In the genomic region with DNA sequence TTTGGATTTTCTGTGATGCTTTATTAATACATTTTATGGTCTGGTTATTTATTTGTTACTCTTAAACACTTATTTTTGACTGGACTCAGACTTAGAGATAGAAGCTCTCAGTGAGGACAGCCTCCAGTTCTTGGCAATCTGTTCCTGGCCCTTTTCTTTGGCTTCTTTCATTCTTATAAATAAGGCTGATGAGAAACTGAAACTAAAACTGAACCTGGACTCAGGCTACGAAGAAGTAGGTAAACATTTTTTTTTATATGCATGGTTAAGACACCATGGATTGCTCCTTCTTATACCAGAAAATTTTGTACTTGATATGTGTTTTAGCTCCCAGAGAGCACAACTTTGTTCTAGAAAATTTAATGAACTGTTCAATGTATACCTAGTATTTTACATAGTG, we compare ENCODE assay signal across 19 mouse cellular contexts.
DNase-seq lines count a peak whose midpoint lies in the region; ATAC-seq and TF ChIP-seq lines count a peak whose summit lies in the region.
"Had no signal": no experiment of that assay in that cellular context is flagged by ENCODE, and none has a peak within 500 bp of the region (broad histone marks: within the 10 kb centered on the region; RNA-seq: fewer than 3 reads in every experiment).

No protein-coding gene starts in this region.

- no peak overlapping the region for H3K9ac ChIP-seq in heart, postnatal 0 days (replicated peaks; ENCODE audit: low read depth, low read length)
- H3K9ac ChIP-seq in heart, adult 2 months (ENCODE audit: low read depth, low read length): no peak overlapping the region
- peak overlapping the region; percentile 33; the same call in 1 of the 2 replicates for H3K9ac ChIP-seq in CH12.LX (ENCODE audit: insufficient read depth, low read depth)
- no peak overlapping the region for H3K9ac ChIP-seq in intestine, embryonic 14.5 days (ENCODE audit: low read length)
- H3K9ac ChIP-seq: embryonic facial prominence, embryonic 15.5 days; forebrain, embryonic 12.5 days; heart, embryonic 15.5 days; hindbrain, embryonic 13.5 days had no signal

- H3K27me3 ChIP-seq in heart, postnatal 0 days (ENCODE audit: control insufficient read depth, insufficient read depth, low read length): no peaks in the 10 kb centered on the region
- H3K27me3 ChIP-seq in heart, adult 2 months (ENCODE audit: control insufficient read depth, insufficient read depth, low read length): no peaks in the 10 kb centered on the region; the same call in 1 of the 2 replicates
- H3K27me3 ChIP-seq in CH12.LX (replicated peaks): no peaks in the 10 kb centered on the region
- H3K27me3 ChIP-seq in intestine, embryonic 14.5 days (replicated peaks; ENCODE audit: control insufficient read depth, insufficient read depth, low read length): no peaks in the 10 kb centered on the region
- H3K27me3 ChIP-seq: embryonic facial prominence, embryonic 15.5 days; forebrain, embryonic 12.5 days; heart, embryonic 15.5 days; hindbrain, embryonic 13.5 days had no signal

- TF ChIP-seq POLR2A in heart, adult 2 months (IDR thresholded peaks at IDR 0.05; ENCODE audit: insufficient read depth, low read depth, low read length): no peak
- TF ChIP-seq POLR2A in CH12.LX (IDR thresholded peaks at IDR 0.05; ENCODE audit: low read depth, low read length): no peak

- no peaks in the 10 kb centered on the region for H3K9me3 ChIP-seq in heart, postnatal 0 days (replicated peaks; ENCODE audit: control insufficient read depth, low read length)
- no peaks in the 10 kb centered on the region for H3K9me3 ChIP-seq in CH12.LX (replicated peaks; ENCODE audit: low read length)
- no peaks in the 10 kb centered on the region for H3K9me3 ChIP-seq in intestine, embryonic 14.5 days (ENCODE audit: control insufficient read depth, low read length)
- H3K9me3 ChIP-seq: embryonic facial prominence, embryonic 15.5 days; forebrain, embryonic 12.5 days; heart, embryonic 15.5 days; hindbrain, embryonic 13.5 days had no signal

- peak; percentile 7 for DNase-seq in heart, postnatal 0 days (ENCODE audit: low spot score)
- no peak for DNase-seq in heart, adult 2 months
- peak; percentile 38 for DNase-seq in 3134 (ENCODE audit: extremely low read depth, insufficient read length, low spot score)
- DNase-seq in CH12.LX (ENCODE audit: extremely low read depth): peak; percentile 8
- DNase-seq in intestine, embryonic 14.5 days (ENCODE audit: low spot score): no peak
- no peak for DNase-seq in retina, embryonic 14.5 days (ENCODE audit: low spot score)
- no peak for DNase-seq in left cerebral cortex, postnatal 36 days (ENCODE audit: low spot score in 2 of 2)
- DNase-seq in adrenal gland, postnatal 14 days: no peak
- DNase-seq: cerebellum, adult 11-12 months; kidney, adult 9 months; layer of hippocampus, adult 9-11 months; lung, postnatal 14 days; right cerebral cortex, postnatal 4 days; thymus, adult 2 months had no signal

- in situ Hi-C loops in CH12.LX (cut with MboI; ENCODE audit: low pct_ligation_motif_present, low pct_unique_long_range_greater_than_20kb, low sequenced_read_pairs): no loop called here

- TF ChIP-seq RAD21 in CH12.LX (IDR thresholded peaks at IDR 0.05; ENCODE audit: low read depth, low read length): no peak

- no peaks in the 10 kb centered on the region for H3K4me1 ChIP-seq in heart, postnatal 0 days (ENCODE audit: control insufficient read depth, insufficient read depth)
- no peaks in the 10 kb centered on the region for H3K4me1 ChIP-seq in heart, adult 2 months (ENCODE audit: control insufficient read depth, insufficient read depth, low read length)
- no peaks in the 10 kb centered on the region for H3K4me1 ChIP-seq in CH12.LX (ENCODE audit: control insufficient read depth in 1 of 2, insufficient read depth in 2 of 2)
- H3K4me1 ChIP-seq in intestine, embryonic 14.5 days (replicated peaks; ENCODE audit: control insufficient read depth, insufficient read depth, low read length): no peaks in the 10 kb centered on the region
- H3K4me1 ChIP-seq: embryonic facial prominence, embryonic 15.5 days; forebrain, embryonic 12.5 days; heart, embryonic 15.5 days had no signal

- TF ChIP-seq CTCF in heart, postnatal 0 days (IDR thresholded peaks at IDR 0.05; ENCODE audit: low read depth): no peak
- TF ChIP-seq CTCF in heart, adult 2 months (IDR thresholded peaks at IDR 0.05): no peak
- no peak for TF ChIP-seq CTCF in CH12.LX (conservative IDR thresholded peaks at IDR 0.05 in 1 of 2, IDR thresholded peaks at IDR 0.05 in 1 of 2; ENCODE audit: low read depth in 2 of 2, low read length in 2 of 2)

- H3K4me2 ChIP-seq in heart, postnatal 0 days (ENCODE audit: low read depth, low read length): peak overlapping the region; percentile 9; the same call in 1 of the 2 replicates
- H3K4me2 ChIP-seq in CH12.LX (ENCODE audit: insufficient read depth, low read depth, poor library complexity, severe bottlenecking): peak overlapping the region; percentile 56; the same call in 1 of the 2 replicates
- peak overlapping the region; percentile 40 for H3K4me2 ChIP-seq in intestine, embryonic 14.5 days (ENCODE audit: low read length)
- H3K4me2 ChIP-seq: embryonic facial prominence, embryonic 15.5 days; forebrain, embryonic 12.5 days; heart, embryonic 15.5 days; hindbrain, embryonic 13.5 days; midbrain, embryonic 11.5 days had no signal

- intact Hi-C loops in heart, adult 2 months (cut with DNase I): no loop called here
- intact Hi-C loops in left cerebral cortex, postnatal 36 days (cut with DNase I): no loop called here

- 38% methylated on average over 1 of the region's 1 CpGs for WGBS in heart, postnatal 0 days
- WGBS in heart, adult 2 months: 22% methylated on average over 1 of the region's 1 CpGs
- WGBS in intestine, embryonic 14.5 days: 18% methylated on average over 1 of the region's 1 CpGs

- TF ChIP-seq EP300 in heart, postnatal 0 days (IDR thresholded peaks at IDR 0.05; ENCODE audit: low read depth): no peak
- TF ChIP-seq EP300 in heart, adult 2 months (IDR thresholded peaks at IDR 0.05; ENCODE audit: insufficient read depth, low read depth, low read length): no peak
- TF ChIP-seq EP300 in CH12.LX (IDR thresholded peaks at IDR 0.05; ENCODE audit: low read length): no peak

- no peak for ATAC-seq in heart, postnatal 0 days (ENCODE audit: insufficient read depth, low read depth)
- ATAC-seq in intestine, embryonic 14.5 days (replicated peaks; ENCODE audit: low FRiP score, low TSS enrichment, low read depth): no peak

- no peak overlapping the region for H3K4me3 ChIP-seq in heart, postnatal 0 days (ENCODE audit: low read depth, low read length)
- H3K4me3 ChIP-seq in heart, adult 2 months: no peak overlapping the region
- H3K4me3 ChIP-seq in CH12.LX (replicated peaks in 1 of 3; ENCODE audit: low read depth in 2 of 3, low read length in 2 of 3, poor library complexity in 1 of 3): no peak overlapping the region
- H3K4me3 ChIP-seq in intestine, embryonic 14.5 days (ENCODE audit: low read depth, low read length): no peak overlapping the region
- H3K4me3 ChIP-seq: embryonic facial prominence, embryonic 15.5 days; forebrain, embryonic 12.5 days; heart, embryonic 15.5 days; hindbrain, embryonic 13.5 days had no signal

- no peaks in the 10 kb centered on the region for H3K79me2 ChIP-seq in heart, adult 2 months (replicated peaks; ENCODE audit: control insufficient read depth, insufficient read depth, low read length)
- no peaks in the 10 kb centered on the region for H3K79me2 ChIP-seq in CH12.LX (replicated peaks; ENCODE audit: control insufficient read depth, extremely low read depth, insufficient read depth, poor library complexity, severe bottlenecking)

- no peaks in the 10 kb centered on the region for H3K36me3 ChIP-seq in heart, postnatal 0 days (replicated peaks; ENCODE audit: control insufficient read depth, insufficient read depth, low read length)
- H3K36me3 ChIP-seq in heart, adult 2 months (ENCODE audit: control insufficient read depth, insufficient read depth, low read length): no peaks in the 10 kb centered on the region
- H3K36me3 ChIP-seq in CH12.LX (replicated peaks in 1 of 2; ENCODE audit: control insufficient read depth in 1 of 2, insufficient read depth in 1 of 2, low read length in 1 of 2): no peaks in the 10 kb centered on the region
- no peaks in the 10 kb centered on the region for H3K36me3 ChIP-seq in intestine, embryonic 14.5 days (ENCODE audit: control insufficient read depth, insufficient read depth, low read length)
- H3K36me3 ChIP-seq: embryonic facial prominence, embryonic 15.5 days; forebrain, embryonic 12.5 days; heart, embryonic 15.5 days; hindbrain, embryonic 13.5 days had no signal

- dilution Hi-C loops in CH12.LX (cut with MboI; ENCODE audit: extremely low pct_ligation_motif_present, extremely low pct_unique_long_range_greater_than_20kb, low sequenced_read_pairs): no loop called here

- no peak overlapping the region for H3K27ac ChIP-seq in heart, postnatal 0 days (ENCODE audit: low read depth)
- no peak overlapping the region for H3K27ac ChIP-seq in heart, adult 2 months
- H3K27ac ChIP-seq in CH12.LX (ENCODE audit: insufficient read depth, low read depth): no peak overlapping the region
- H3K27ac ChIP-seq in intestine, embryonic 14.5 days (ENCODE audit: low read depth): no peak overlapping the region
- H3K27ac ChIP-seq: embryonic facial prominence, embryonic 15.5 days; forebrain, embryonic 12.5 days; heart, embryonic 15.5 days; hindbrain, embryonic 13.5 days had no signal

TF ChIP-seq in CH12.LX, 34 proteins besides CTCF, POLR2A, EP300 and RAD21:
- TF ChIP-seq NELFE (IDR thresholded peaks at IDR 0.05; ENCODE audit: low read depth, low read length) (no peak), ZNF384 (IDR thresholded peaks at IDR 0.05; ENCODE audit: low read depth, low read length) (peak; percentile 79)

Comparison
In these comparisons a context has a peak if more than half of its experiments do, and no peak if none do; other contexts are left out.
1. DNase-seq: peak in heart, postnatal 0 days (single experiment), 3134 (single experiment) and CH12.LX (single experiment); none in heart, adult 2 months (0 of 2), intestine, embryonic 14.5 days (single experiment), retina, embryonic 14.5 days (single experiment), left cerebral cortex, postnatal 36 days (0 of 2) and adrenal gland, postnatal 14 days (single experiment).
2. Peak in every context shown above with its lines, with median percentiles within 50 percentile points of each other: H3K4me2 ChIP-seq.